Mouse (Mus musculus): Measurements from ENCODE around the gene Zfp953. TPM values are rescaled to one million over a fixed set of nuclear protein-coding genes. Genes with fewer than 3 reads are reported as not detected.

Zfp953 gene
- polyA plus RNA-seq, 1 experiment from 2014 or later: 1.5 TPM

GRCm38 (mm10) chr13:67306718-67307117 is 53.7 kb downstream of the Zfp953 start:
- 22% methylated on average over 5 of the region's 5 CpGs for WGBS

GRCm38 (mm10) chr13:67305822-67306672 is 54.4 kb downstream of the Zfp953 start, which contains the start of gene Zfp457:
Gene Zfp457, minus strand, starts transcription at chr13:67306485.
- Histone ChIP-seq H3K9me3 (replicated peaks; ENCODE audit: control insufficient read depth, low read length) (no peaks in the 10 kb centered on the region; the same call in 1 of the 2 replicates), H3K27ac (ENCODE audit: low read length) (no peak within 1 kb of the TSS; the same call in 1 of the 2 replicates), H3K4me3 (replicated peaks; ENCODE audit: low read length) (peak within 1 kb of the TSS; percentile 79), H3K27me3 (ENCODE audit: control insufficient read depth, insufficient read depth, low read length) (no peaks in the 10 kb centered on the region), H3K9ac (ENCODE audit: low read length) (peak within 1 kb of the TSS; percentile 83), H3K4me2 (ENCODE audit: low read depth, low read length) (peak within 1 kb of the TSS; percentile 65), H3K36me3 (ENCODE audit: control insufficient read depth, insufficient read depth, low read length) (no peaks in the 10 kb centered on the region), H3K4me1 (ENCODE audit: control insufficient read depth, insufficient read depth, low read length) (0 out of 2 replicates have a peak, but pooled peaks cover 3% of the 10 kb centered on the region)
- ATAC-seq (ENCODE audit: insufficient read depth, low FRiP score): peak; percentile 98
- WGBS: 8% methylated on average over 16 of the region's 16 CpGs

More at GRCm38 (mm10) chr13:67306718-67307117, 53.7 kb downstream of the Zfp953 start:
- Histone ChIP-seq H3K9me3 (replicated peaks; ENCODE audit: control insufficient read depth, low read length) (no peaks in the 10 kb centered on the region; the same call in 1 of the 2 replicates), H3K36me3 (ENCODE audit: control insufficient read depth, insufficient read depth, low read length) (no peaks in the 10 kb centered on the region), H3K9ac (ENCODE audit: low read length) (peak overlapping the region; percentile 58; the same call in 1 of the 2 replicates), H3K4me2 (ENCODE audit: low read depth, low read length) (peak overlapping the region; percentile 65), H3K4me1 (ENCODE audit: control insufficient read depth, insufficient read depth, low read length) (0 out of 2 replicates have a peak, but pooled peaks cover 3% of the 10 kb centered on the region), H3K27me3 (ENCODE audit: control insufficient read depth, insufficient read depth, low read length) (no peaks in the 10 kb centered on the region), H3K4me3 (replicated peaks; ENCODE audit: low read length) (peak overlapping the region; percentile 79), H3K27ac (ENCODE audit: low read length) (no peak overlapping the region)
- ATAC-seq (ENCODE audit: insufficient read depth, low FRiP score): peak; percentile 62; the same call in 1 of the 2 replicates

Other genes starting within 250 kb of the Zfp953 start
- 0.31 and 0.47 TPM in 2 replicates for gene Rslcan18, start 244.3 kb downstream of the Zfp953 start, polyA plus RNA-seq (2015; fragmentation: Nextera tagmentation; extraction: Ambion mirVana)
- gene Zfp759, start 238.9 kb downstream of the Zfp953 start, polyA plus RNA-seq (2015; fragmentation: Nextera tagmentation; extraction: Ambion mirVana): 1.9 and 2.1 TPM in 2 replicates
- 7.5 and 10.0 TPM in 2 replicates for gene Rsl1, start 187.4 kb downstream of the Zfp953 start, polyA plus RNA-seq (2015; fragmentation: Nextera tagmentation; extraction: Ambion mirVana)
- 2.1 and 2.2 TPM in 2 replicates for gene Zfp455, start 166.1 kb downstream of the Zfp953 start, polyA plus RNA-seq (2015; fragmentation: Nextera tagmentation; extraction: Ambion mirVana)
- 1.4 and 1.6 TPM in 2 replicates for gene Zfp458, start 82.1 kb downstream of the Zfp953 start, polyA plus RNA-seq (2015; fragmentation: Nextera tagmentation; extraction: Ambion mirVana)
- gene Zfp457, start 54.1 kb downstream of the Zfp953 start, polyA plus RNA-seq (2015; fragmentation: Nextera tagmentation; extraction: Ambion mirVana): 0.42 and 0.85 TPM in 2 replicates
- gene Zfp595, start 28.0 kb downstream of the Zfp953 start, polyA plus RNA-seq (2015; fragmentation: Nextera tagmentation; extraction: Ambion mirVana): 2.6 and 3.1 TPM in 2 replicates
- 0.28 TPM in 1 of 2 replicates, not detected in the other for gene Gm28044, start 69 bp downstream of the Zfp953 start, polyA plus RNA-seq (2015; fragmentation: Nextera tagmentation; extraction: Ambion mirVana)
- gene Gm28041, start 15.1 kb upstream of the Zfp953 start, polyA plus RNA-seq (2015; fragmentation: Nextera tagmentation; extraction: Ambion mirVana): 0.36 and 0.50 TPM in 2 replicates
- 1.7 and 2.5 TPM in 2 replicates for gene Zfp456, start 15.2 kb upstream of the Zfp953 start, polyA plus RNA-seq (2015; fragmentation: Nextera tagmentation; extraction: Ambion mirVana)
- gene Zfp429, start 39.2 kb upstream of the Zfp953 start, polyA plus RNA-seq (2015; fragmentation: Nextera tagmentation; extraction: Ambion mirVana): 6.7 TPM in 2 replicates
- gene Zfp459, start 60.8 kb upstream of the Zfp953 start, polyA plus RNA-seq (2015; fragmentation: Nextera tagmentation; extraction: Ambion mirVana): 0.75 and 1.2 TPM in 2 replicates
- gene Zfp874a, start 91.0 kb upstream of the Zfp953 start, polyA plus RNA-seq (2015; fragmentation: Nextera tagmentation; extraction: Ambion mirVana): 8.9 and 9.8 TPM in 2 replicates
- gene Zfp874b, start 123.7 kb upstream of the Zfp953 start, polyA plus RNA-seq (2015; fragmentation: Nextera tagmentation; extraction: Ambion mirVana): 2.8 and 2.9 TPM in 2 replicates
- 12.8 and 14.2 TPM in 2 replicates for gene Zfp58, start 139.9 kb upstream of the Zfp953 start, polyA plus RNA-seq (2015; fragmentation: Nextera tagmentation; extraction: Ambion mirVana)
- gene Gm26965, start 165.5 kb upstream of the Zfp953 start, polyA plus RNA-seq (2015; fragmentation: Nextera tagmentation; extraction: Ambion mirVana): not detected in 2 replicates
- 21.2 and 21.3 TPM in 2 replicates for gene Zfp87, start 165.6 kb upstream of the Zfp953 start, polyA plus RNA-seq (2015; fragmentation: Nextera tagmentation; extraction: Ambion mirVana)
- gene Zfp748, start 193.2 kb upstream of the Zfp953 start, polyA plus RNA-seq (2015; fragmentation: Nextera tagmentation; extraction: Ambion mirVana): 11.2 and 12.4 TPM in 2 replicates
- gene Zfp729b, start 249.1 kb upstream of the Zfp953 start, polyA plus RNA-seq (2015; fragmentation: Nextera tagmentation; extraction: Ambion mirVana): 3.7 and 3.8 TPM in 2 replicates